Mouse (Mus musculus): Measurements from ENCODE around the gene Krtap15.

DNA sequence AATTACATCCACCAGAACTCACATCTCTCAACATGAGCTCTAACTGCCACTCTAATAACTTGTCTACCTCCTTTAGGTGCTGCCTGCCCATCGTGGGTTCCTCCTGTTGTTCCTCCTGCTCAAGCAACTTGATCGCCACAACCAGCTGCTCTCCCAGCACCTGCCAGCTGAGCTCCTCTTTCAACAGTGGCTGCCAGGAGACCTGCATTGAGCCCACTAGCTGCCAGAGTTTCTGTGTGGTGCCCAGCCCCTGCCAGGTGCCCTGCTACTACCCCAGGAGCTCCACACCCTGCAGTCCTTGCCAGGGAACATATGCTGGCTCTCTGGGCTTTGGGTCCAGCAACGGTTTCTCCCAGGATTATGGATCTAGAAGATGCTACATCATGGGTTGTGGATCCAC is at the start of gene Krtap15:
- no peak for TF ChIP-seq POLR2A (IDR thresholded peaks at IDR 0.05; ENCODE audit: control insufficient read depth in 1 of 2, insufficient read depth in 1 of 2, low read depth in 1 of 2, low read length in 2 of 2, poor library complexity in 1 of 2)
- no peak for TF ChIP-seq CTCF (IDR thresholded peaks at IDR 0.05 in 2 of 3, conservative IDR thresholded peaks at IDR 0.05 in 1 of 3; ENCODE audit: control insufficient read depth in 1 of 3, insufficient read depth in 1 of 3, low read depth in 2 of 3, low read length in 3 of 3, poor library complexity in 1 of 3, severe bottlenecking in 1 of 3)
- TF ChIP-seq MAX (IDR thresholded peaks at IDR 0.05; ENCODE audit: low read length), result no peak
- TF ChIP-seq TBP (IDR thresholded peaks at IDR 0.05; ENCODE audit: low read depth, low read length), result no peak
- no peak for TF ChIP-seq GATA1 (IDR thresholded peaks at IDR 0.05; ENCODE audit: low read depth, low read length)

Measured in MEL (cell line).